Mouse (Mus musculus): Measurements from ENCODE around the gene Mettl7a1. TPM values are rescaled to one million over a fixed set of nuclear protein-coding genes. Genes with fewer than 3 reads are reported as not detected.
"Not testable (repeated sequence)": the region's sequence is repeated elsewhere in the genome, so short reads cannot be mapped to it uniquely, and the experiment has no call there.

Mettl7a1 gene
- polyA plus RNA-seq, 1 experiment = 18.9 TPM

DNA sequence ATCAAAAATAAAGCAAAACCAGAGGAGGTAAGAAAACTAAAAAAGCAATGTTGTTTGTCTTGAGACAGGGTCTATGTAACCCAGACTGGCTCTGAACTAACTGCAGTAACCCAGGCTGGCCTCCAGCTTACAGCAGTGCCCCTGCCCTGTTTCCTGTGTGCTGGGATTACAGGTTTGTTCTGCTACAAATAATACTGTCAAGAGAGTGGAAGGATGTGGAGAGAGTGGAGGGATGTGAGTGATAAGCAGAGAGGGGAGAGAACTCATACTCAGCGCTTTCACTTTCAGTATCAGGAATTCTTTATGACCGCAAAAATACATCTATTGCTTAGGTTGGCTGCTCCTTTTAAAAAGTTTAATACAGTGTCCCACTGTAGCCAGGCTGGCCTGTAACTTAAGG lies 8.4 kb downstream of the Mettl7a1 start:
- TF ChIP-seq POLR2A (IDR thresholded peaks at IDR 0.05; ENCODE audit: control insufficient read depth, extremely low read depth, insufficient read depth, low read length, poor library complexity) (no peak), CTCF (IDR thresholded peaks at IDR 0.05; ENCODE audit: borderline replicate concordance, control insufficient read depth, extremely low read depth, insufficient read depth, low read length, poor library complexity) (no peak)

DNA sequence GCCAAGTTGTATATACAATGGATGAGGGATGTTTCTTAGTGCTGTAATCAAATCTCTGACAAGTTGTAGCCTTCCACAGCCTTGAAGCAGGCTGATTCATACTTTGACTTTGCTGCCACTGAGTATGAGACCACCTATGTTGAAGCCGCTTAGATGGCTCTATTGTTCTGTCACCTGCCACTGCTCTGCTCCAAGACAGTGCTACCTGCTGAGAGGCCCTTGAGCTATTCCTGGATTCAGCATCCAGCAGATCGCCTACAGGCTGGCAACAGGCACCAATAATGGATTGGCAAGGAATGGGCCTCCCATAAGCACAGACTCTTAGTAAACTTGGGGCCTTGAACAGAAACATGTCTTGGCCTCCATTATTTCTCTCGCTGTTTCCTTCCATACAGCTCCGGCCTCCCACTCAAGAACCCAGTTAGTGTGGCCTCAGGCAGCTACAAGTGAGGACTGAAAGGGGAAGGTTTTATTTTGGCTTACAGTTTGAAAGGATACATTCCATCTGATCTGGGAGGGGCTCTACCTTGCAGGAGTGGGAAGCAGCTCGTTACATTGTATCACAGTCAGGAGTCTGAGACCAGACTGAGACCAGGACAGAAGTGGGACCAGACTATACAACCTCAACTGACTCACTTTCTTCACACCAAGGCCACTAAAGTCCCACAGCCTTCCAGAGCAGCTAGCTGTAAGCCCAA lies 10.7 kb downstream of the Mettl7a1 start:
- no peaks in the 10 kb centered on the region for H3K27me3 ChIP-seq (ENCODE audit: control insufficient read depth, insufficient read depth, low read length)
- H3K4me1 ChIP-seq (replicated peaks; ENCODE audit: control insufficient read depth, insufficient read depth, low read length) = no peaks in the 10 kb centered on the region
- no peak overlapping the region for H3K27ac ChIP-seq (ENCODE audit: control insufficient read depth, insufficient read depth, low read length)
- no peaks in the 10 kb centered on the region for H3K36me3 ChIP-seq (ENCODE audit: control insufficient read depth, insufficient read depth, low read length)
- H3K4me3 ChIP-seq (ENCODE audit: control insufficient read depth, insufficient read depth, low read length) = no peak overlapping the region
- WGBS = 98% methylated on average over 5 of the region's 5 CpGs
- TF ChIP-seq POLR2A (IDR thresholded peaks at IDR 0.05; ENCODE audit: control insufficient read depth, extremely low read depth, insufficient read depth, low read length, poor library complexity) = no peak
- TF ChIP-seq CTCF (IDR thresholded peaks at IDR 0.05; ENCODE audit: borderline replicate concordance, control insufficient read depth, extremely low read depth, insufficient read depth, low read length, poor library complexity) = no peak
- DNase-seq = no peak

More for the DNA sequence above, 8.4 kb downstream of the Mettl7a1 start:
- Histone ChIP-seq H3K27ac (ENCODE audit: control insufficient read depth, insufficient read depth, low read length) (no peak overlapping the region), H3K4me3 (ENCODE audit: control insufficient read depth, insufficient read depth, low read length) (no peak overlapping the region), H3K4me1 (replicated peaks; ENCODE audit: control insufficient read depth, insufficient read depth, low read length) (no peaks in the 10 kb centered on the region; the same call in 1 of the 2 replicates), H3K36me3 (ENCODE audit: control insufficient read depth, insufficient read depth, low read length) (no peaks in the 10 kb centered on the region), H3K27me3 (ENCODE audit: control insufficient read depth, insufficient read depth, low read length) (no peaks in the 10 kb centered on the region)
- no peak for DNase-seq
- WGBS = 2% methylated on average over 2 of the region's 2 CpGs

DNA sequence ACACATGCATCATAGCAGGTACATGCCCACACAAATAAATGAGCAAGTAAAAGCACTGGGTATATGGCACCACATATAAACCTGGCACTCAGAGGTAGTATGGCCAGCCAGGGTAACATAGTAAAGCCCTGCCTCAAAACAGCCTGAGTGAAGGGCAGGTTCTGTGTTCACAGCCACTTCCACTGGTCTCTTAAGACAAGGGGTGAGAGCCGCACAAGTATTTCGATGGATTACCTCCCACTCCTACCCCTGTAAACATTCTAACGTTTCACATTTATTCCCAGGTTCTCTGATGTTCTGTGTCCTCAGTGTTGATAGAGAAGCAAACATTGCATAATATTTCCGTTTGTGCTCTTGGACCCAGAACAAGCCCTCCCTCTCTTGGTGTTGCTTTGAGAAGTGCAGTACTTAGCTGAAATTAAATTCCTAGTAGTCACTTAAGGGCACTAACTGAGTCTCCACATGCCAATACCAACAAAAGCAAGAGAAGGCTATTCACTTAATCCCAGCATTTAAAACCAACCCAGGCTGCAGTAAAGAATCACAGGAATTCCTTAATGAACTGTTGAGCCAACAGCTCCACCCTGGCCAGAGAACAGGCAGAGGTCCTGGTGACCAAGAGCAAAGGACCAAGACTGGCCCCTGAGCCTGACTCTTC lies 14.2 kb downstream of the Mettl7a1 start:
- not testable (repeated sequence) for H3K36me3 ChIP-seq (ENCODE audit: control insufficient read depth, insufficient read depth, low read length); DNase-seq; H3K4me3 ChIP-seq (ENCODE audit: control insufficient read depth, insufficient read depth, low read length); H3K27me3 ChIP-seq (ENCODE audit: control insufficient read depth, insufficient read depth, low read length); H3K27ac ChIP-seq (ENCODE audit: control insufficient read depth, insufficient read depth, low read length); H3K4me1 ChIP-seq (replicated peaks; ENCODE audit: control insufficient read depth, insufficient read depth, low read length)
- WGBS = 86% methylated on average over 4 of the region's 4 CpGs

GRCm38 (mm10) chr15:100319884-100320283 lies 15.9 kb downstream of the Mettl7a1 start:
- H3K36me3 ChIP-seq (ENCODE audit: control insufficient read depth, insufficient read depth, low read length) = no peaks in the 10 kb centered on the region
- WGBS = 97% methylated on average over 1 of the region's 1 CpGs
- H3K4me3 ChIP-seq (ENCODE audit: control insufficient read depth, insufficient read depth, low read length) = no peak overlapping the region
- no peaks in the 10 kb centered on the region for H3K27me3 ChIP-seq (ENCODE audit: control insufficient read depth, insufficient read depth, low read length)
- H3K27ac ChIP-seq (ENCODE audit: control insufficient read depth, insufficient read depth, low read length) = no peak overlapping the region
- DNase-seq = no peak
- TF ChIP-seq CTCF (IDR thresholded peaks at IDR 0.05; ENCODE audit: borderline replicate concordance, control insufficient read depth, extremely low read depth, insufficient read depth, low read length, poor library complexity) = no peak
- no peak for TF ChIP-seq POLR2A (IDR thresholded peaks at IDR 0.05; ENCODE audit: control insufficient read depth, extremely low read depth, insufficient read depth, low read length, poor library complexity)
- no peaks in the 10 kb centered on the region for H3K4me1 ChIP-seq (replicated peaks; ENCODE audit: control insufficient read depth, insufficient read depth, low read length)

DNA sequence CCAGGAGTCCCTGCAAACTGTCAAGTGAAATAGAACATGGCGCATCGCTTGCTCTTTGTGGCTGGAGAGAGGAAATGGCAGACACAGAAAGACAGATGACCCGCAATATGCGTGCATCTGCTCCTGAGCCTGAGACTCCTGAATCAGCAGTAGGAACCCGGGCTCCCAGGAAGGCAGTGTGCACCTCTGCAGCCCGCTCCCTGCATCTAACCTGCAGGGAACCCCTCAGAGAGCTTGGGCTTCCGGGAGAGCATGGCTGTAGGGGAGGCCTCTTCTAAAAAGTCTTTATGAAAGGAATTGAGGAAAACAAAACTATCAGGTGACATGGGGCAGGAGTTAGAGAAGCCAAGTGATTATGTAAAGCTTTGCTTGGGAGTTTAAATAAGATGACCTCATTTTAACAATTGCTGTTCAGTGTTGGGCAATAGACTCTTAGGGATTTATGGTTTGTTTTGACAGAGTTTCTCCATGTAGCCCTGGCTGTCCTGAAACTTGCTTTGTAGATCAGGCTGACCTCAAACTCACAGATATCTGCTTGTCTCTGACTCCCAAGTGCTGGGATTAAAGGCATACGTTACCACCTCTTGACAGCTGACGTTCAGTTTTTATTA lies 16.5 kb downstream of the Mettl7a1 start:
- Histone ChIP-seq H3K27ac (ENCODE audit: control insufficient read depth, insufficient read depth, low read length) (no peak overlapping the region), H3K27me3 (ENCODE audit: control insufficient read depth, insufficient read depth, low read length) (no peaks in the 10 kb centered on the region), H3K4me3 (ENCODE audit: control insufficient read depth, insufficient read depth, low read length) (no peak overlapping the region), H3K4me1 (replicated peaks; ENCODE audit: control insufficient read depth, insufficient read depth, low read length) (no peaks in the 10 kb centered on the region), H3K36me3 (ENCODE audit: control insufficient read depth, insufficient read depth, low read length) (no peaks in the 10 kb centered on the region)
- TF ChIP-seq POLR2A (IDR thresholded peaks at IDR 0.05; ENCODE audit: control insufficient read depth, extremely low read depth, insufficient read depth, low read length, poor library complexity) (no peak), CTCF (IDR thresholded peaks at IDR 0.05; ENCODE audit: borderline replicate concordance, control insufficient read depth, extremely low read depth, insufficient read depth, low read length, poor library complexity) (no peak)
- 83% methylated on average over 9 of the region's 9 CpGs for WGBS
- no peak for DNase-seq

GRCm38 (mm10) chr15:100321134-100321533 lies 17.2 kb downstream of the Mettl7a1 start:
- H3K27ac ChIP-seq (ENCODE audit: control insufficient read depth, insufficient read depth, low read length) = no peak overlapping the region
- 72% methylated on average over 5 of the region's 5 CpGs for WGBS
- no peak for DNase-seq

More at GRCm38 (mm10) chr15:100321134-100321533, 17.2 kb downstream of the Mettl7a1 start:
- no peak for TF ChIP-seq POLR2A (IDR thresholded peaks at IDR 0.05; ENCODE audit: control insufficient read depth, extremely low read depth, insufficient read depth, low read length, poor library complexity)
- no peak for TF ChIP-seq CTCF (IDR thresholded peaks at IDR 0.05; ENCODE audit: borderline replicate concordance, control insufficient read depth, extremely low read depth, insufficient read depth, low read length, poor library complexity)
- Histone ChIP-seq H3K27me3 (ENCODE audit: control insufficient read depth, insufficient read depth, low read length) (no peaks in the 10 kb centered on the region), H3K4me3 (ENCODE audit: control insufficient read depth, insufficient read depth, low read length) (no peak overlapping the region), H3K36me3 (ENCODE audit: control insufficient read depth, insufficient read depth, low read length) (no peaks in the 10 kb centered on the region), H3K4me1 (replicated peaks; ENCODE audit: control insufficient read depth, insufficient read depth, low read length) (no peaks in the 10 kb centered on the region)
